Mouse (Mus musculus): ENCODE results near the gene Hivep3.

DNA sequence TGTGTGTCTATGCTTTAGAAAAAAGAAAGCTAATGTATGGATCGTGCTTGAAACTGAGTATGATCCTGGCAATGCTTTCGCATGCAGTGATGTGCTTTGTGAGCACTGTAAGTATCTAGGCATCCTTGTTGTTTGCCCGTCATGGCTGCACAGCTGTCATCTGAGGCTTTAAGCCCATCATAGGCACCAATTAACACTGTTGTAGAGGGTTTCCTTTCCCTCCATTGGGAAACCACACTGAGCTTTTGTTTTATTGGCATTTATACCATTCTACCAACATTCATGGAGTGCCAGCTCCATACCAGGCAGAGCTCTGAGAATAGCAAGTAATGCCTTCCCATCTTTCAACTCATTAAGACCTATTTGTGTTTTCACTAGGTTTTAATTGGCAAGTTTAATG is 42.3 kb downstream of the Hivep3 start:
- TF ChIP-seq CTCF (IDR thresholded peaks at IDR 0.05; ENCODE audit: control insufficient read depth, insufficient read depth, insufficient replicate concordance, low read depth, low read length) (no peak), POLR2A (IDR thresholded peaks at IDR 0.05; ENCODE audit: control insufficient read depth, low read depth, low read length) (no peak)
